Mouse (Mus musculus) cerebellum, postnatal 10 days (tissue): Measurements from ENCODE around the gene Rela.
"Not testable (repeated sequence)": the region's sequence is repeated elsewhere in the genome, so short reads cannot be mapped to it uniquely, and the experiment has no call there.

Source experiments
- DNase-seq, 2 experiments: peaks; one replicate each; pipeline ENCODE4 v3.0.0; 2021; ENCODE audit warnings: mixed read lengths in 2 of 2

Gene Rela

DNA sequence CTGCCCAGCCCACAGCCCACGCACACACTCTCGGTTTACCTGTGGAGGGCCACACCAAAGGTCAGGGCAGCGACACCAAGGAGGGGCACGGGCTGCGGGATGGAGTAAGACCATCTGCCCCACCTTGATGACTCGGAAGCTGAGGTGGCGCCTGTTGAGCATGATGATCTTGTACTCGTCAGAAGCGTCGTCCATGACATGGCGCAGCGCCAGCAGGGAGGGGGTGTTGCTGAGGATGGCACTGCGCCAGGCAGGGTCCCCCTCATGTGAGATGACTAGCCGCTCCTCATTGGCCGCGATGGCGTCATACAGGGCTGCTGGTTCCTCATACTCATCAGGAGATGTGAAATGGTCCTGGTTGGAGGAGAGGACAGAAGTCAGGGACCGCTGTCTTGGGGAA is 29.1 kb downstream of the Rela start:
- no peak for DNase-seq

DNA sequence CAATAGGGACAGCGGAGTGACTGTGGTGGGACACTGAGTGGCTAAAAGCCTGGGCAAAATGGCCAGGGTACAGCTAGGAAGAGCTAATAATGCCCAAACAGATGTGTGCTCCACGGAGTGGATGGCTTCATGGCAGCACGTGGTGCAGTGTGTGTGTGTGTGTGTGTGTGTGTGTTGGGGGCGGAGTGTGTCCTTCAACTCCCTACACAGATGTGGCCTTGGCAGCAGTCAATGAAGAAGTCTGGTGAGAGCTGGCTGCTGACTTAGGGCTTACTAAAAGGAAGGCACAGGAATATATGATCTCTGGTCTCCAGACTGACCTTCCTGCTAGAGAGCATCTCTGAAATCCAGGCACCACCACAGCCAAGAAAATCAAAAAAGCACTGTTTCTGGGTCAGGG is 31.1 kb downstream of the Rela start:
- no peak for DNase-seq

DNA sequence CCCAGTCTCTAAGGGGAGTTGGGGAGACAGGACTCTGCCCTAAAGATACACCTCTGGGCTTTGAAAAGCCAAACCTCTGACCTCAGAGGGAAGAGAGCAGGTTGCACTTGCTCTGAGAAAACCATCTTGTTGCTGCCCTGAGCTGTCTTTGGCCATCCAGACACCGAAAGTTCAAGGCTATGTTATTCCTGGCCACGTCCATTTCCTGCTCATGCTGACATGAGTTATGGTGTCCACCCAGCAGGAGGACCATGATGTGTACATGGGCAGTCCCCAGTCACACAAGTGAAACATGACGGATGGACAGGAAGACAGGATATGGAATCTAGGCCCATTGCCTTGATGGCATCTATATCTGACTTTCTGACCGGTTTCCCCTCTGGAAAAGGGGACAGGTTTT is 43.1 kb downstream of the Rela start:
- no peak for DNase-seq

DNA sequence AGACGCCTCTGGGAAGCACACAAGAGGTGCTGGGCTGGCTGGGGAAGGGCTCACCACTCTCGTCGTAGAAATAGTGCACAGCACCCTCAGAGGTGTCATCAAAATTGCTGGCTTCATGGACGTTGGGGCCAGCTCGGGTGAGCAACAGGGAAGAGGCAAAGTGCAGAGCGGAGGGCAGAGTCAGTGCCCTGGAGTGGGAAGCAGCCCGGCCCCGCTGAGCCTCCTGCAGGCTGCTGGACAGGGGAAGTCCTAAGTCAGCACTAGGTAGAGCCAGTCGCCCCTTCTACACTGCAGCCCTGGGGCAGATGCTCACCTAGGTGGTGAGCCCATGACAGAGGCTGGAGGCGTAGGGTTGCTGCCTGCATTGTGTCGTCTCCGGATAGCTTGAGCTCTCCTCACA is 47.0 kb downstream of the Rela start:
- DNase-seq = no peak

DNA sequence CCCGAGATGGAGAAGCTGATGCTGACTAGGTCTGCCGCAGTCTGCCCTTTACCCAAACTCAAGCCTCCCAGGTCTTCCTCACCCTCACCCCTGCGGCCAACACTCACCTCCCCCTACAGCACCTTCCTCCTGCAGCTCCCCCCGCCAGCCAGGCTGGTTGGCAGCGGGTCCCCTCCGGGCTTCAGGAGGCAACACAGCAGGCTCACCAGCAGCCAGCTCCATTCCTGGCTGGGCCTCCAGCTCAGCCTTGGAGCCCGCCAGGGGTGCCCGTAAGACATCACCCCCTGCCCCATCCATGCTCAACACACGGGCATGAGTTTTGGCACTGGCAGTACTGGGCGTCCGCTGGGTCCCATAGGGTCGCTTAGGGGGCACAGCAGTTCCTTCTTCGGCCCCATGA is 47.7 kb downstream of the Rela start:
- DNase-seq = no peak

DNA sequence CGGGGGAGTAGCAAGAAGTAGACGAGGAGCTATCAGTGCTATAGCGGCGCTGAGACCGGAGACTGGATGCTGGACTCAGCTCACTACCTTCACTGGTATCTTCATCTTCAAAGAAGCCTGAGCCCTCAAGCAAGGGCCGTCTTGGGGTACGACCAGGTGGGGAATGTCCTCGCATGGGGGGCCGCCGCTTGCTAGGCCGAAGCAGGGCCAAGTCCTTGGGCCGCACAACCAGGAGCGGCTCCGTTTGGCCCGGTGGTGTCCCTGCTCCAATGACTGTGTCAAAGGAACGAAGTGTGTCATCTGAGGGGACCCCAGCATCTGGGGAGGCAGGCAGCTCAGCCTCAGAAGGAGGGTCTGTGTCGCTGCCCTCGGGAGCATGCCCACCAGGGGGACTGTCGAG is 48.1 kb downstream of the Rela start:
- no peak for DNase-seq

DNA sequence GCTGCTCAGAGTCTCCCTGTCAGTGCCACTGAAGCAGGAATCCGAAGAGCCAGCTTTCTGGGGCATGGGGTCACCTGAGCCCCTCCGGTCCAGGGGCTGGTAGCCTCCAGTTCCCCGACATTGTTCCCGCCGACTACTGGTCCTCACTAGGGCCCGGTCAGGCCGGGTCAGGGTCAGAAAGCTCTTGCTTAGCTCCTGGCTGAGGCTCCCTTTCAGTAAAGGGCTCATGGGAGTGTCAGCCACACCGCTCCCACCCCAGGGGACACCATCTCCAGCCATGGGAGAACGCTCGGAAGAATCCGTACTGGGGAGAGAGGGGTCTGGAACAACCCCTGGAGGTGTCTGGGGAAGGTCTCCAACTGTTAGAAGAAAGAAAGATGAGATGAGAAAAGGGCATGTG is 48.6 kb downstream of the Rela start:
- DNase-seq = no peak

DNA sequence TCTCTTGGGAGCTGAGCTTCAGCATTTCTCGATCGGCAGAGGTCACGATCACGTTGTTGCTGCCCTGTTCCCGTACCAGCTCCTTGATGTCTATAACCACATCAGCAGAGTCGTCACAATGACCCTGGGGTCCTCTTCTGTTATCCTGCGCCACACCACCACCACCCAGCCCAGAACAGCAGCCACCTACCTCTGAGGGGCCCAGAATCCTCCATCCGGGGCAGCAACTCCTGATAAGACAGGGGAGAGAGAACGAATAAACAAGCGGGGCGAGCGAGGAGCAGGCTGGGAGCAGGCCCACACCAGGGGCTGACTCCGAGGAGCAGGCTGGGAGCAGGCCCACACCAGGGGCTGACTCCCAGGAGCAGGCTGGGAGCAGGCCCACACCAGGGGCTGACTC is 49.2 kb downstream of the Rela start:
- no peak for DNase-seq

DNA sequence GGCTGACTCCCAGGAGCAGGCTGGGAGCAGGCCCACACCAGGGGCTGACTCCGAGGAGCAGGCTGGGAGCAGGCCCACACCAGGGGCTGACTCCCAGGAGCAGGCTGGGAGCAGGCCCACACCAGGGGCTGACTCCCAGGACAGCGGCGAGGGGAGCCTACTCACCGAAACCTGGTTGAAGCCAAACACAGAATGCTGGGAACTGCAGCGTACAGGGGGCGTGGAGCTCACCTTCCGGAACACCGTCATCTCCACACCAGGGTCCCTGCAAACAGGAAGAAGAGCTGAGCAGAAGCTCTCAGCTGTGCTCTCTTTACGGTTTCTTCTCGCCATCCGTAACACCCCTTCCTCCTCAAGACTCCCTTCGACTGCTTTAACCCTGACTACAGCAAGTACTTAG is 49.7 kb downstream of the Rela start:
- not testable (repeated sequence) for DNase-seq

DNA sequence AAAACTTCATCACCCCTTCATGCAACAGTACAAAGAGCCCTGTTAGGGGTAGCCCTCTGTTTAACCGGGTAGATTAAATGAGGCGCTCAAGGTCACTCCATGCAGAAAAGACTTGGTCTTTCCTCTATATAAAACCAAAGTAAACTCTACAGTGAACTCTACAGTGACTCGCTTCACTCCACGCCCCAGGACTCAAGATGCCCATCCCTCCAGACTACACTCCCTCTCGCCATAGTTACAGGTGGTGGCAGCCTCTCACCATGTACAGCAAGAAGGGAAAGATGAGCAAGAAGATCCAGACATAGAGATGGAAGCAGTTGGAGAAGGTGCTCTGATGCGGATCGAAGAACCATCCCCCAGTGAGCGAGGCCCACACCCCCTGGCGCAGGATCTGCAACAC is 50.5 kb downstream of the Rela start:
- DNase-seq = no peak

DNA sequence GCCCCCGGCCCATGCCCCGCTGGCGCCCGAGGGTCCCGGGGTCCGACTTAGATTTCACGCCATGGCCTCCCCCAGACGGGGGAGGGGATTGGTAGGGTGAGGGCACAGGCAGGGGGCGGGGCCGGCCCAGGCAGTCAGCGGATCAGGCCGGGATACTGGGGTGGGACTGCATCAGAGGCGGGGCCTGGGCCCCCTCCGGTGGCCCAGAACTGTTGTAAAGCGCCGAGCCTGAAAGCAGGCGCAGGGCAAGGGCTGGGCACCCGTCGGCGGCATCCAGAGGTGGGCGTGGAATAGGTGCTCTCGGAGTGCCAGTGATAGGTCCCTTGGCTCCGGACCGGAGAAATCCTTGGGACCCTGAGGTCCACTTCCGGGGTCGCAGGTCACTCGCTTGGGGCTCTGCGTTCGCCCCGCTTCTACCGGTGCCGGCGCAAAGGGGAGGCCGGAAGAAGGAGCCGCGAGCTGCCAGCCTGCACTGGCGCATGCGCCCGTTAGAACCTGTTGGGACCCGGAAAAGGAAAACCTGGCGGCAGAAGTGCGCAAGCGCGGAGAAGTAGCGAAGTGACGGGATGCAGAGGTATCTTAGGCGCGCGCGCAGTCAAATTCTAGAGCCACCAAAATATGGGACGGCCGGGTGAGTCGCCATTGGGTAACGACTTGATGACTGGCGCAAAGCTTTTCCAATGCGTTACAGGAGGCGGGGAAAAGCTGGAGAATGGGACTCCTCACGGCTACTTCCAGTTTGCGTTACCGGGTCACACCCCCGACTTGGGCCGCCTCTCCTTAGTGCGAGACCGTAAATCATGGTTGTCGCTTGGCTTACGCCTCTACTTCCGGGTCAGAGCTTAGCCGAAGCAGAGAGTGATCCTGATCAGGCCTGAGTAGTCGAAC is 51.2 kb downstream of the Rela start, which contains the start of the genes Map3k11 and Pcnx3:
Gene Map3k11 (plus strand): TSS at position 543 of the 888 bp plus-strand sequence.
Gene Pcnx3 (minus strand): TSS at position 709 of the 888 bp plus-strand sequence.
- DNase-seq = peak; percentile 97 to 99

DNA sequence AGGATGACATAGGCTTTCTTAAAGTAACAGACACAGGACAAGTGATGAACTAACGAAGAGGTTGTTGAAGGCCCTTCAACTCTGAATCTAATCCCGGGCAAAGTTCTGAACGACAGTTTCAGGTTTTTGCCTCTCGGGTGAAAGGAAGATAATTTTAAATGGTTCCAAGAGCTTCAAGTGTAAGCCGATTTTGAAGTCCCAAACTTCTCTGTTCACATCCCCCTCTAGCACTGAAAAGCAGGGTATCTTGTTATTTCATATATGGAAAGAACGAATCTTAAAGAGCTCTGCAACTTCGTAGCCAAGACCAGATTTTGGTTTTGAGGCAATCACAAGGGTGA is 51.8 kb downstream of the Rela start:
- DNase-seq = no peak

DNA sequence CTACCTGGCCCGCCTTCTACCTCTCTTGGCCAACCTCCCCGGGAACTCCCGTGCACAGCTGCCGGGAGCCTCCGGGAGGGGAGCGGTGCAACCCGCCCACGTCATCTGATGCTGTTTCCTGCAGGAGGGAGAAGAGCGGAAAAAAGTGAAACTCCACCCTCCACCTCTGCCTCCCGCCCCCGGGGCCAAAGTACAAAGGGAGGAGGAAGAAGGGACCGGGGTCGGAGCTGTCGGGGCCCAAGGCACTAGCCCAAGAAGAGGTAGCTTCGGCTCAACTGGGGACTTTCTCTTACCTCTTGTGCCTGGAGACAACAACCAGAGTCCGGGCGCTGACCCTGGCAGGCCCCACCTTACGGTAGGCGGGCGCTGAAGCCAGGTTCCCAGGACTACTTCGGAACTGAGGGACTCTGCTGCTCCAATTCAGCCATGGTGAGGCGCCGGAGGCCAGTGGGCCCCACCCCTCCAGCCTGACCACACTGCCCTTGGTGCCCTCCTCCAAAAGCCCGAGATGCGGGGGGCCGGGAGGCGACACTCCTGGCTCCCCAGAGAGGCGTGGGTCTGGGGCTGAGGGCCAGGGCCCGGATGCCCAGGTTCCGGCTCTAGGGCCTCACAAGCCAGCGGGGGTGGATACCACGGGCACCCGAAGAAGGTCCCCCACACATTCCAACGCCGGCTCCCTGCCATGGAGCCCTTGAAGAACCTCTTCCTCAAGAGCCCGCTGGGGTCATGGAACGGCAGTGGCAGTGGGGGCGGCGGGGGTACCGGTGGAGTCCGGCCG is 52.5 kb downstream of the Rela start:
- DNase-seq = peak; percentile 76 to 77

DNA sequence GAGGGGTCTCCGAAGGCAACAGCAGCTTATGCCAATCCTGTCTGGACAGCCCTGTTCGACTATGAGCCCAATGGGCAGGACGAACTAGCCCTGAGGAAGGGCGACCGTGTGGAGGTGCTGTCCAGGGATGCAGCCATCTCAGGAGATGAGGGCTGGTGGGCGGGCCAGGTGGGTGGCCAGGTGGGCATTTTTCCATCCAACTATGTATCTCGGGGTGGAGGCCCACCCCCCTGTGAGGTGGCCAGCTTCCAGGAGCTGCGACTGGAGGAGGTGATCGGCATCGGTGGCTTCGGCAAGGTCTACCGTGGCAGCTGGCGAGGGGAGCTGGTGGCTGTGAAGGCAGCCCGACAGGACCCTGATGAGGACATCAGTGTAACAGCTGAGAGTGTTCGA is 53.1 kb downstream of the Rela start:
- DNase-seq = peak in 1 of 2 experiments; percentile 72

DNA sequence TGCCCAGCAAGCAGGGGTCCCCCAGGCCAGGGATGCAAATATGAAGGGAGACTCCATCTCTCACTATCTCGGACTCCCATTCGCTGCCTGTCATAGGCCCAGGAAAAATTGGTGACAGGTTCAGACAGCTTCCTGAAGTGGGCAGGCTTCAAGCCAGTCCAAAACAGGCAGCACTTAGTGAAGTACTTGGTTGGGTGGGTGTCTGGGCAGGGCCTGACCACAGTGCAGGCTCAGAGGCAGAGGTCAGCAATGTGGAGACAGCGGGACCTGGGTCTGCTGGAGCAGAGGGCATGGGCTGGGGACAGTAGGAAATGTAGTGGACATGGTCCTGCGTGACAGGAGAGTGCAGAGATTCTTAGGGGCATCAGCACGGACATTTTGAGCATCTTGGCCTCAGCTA is 54.3 kb downstream of the Rela start:
- no peak for DNase-seq

DNA sequence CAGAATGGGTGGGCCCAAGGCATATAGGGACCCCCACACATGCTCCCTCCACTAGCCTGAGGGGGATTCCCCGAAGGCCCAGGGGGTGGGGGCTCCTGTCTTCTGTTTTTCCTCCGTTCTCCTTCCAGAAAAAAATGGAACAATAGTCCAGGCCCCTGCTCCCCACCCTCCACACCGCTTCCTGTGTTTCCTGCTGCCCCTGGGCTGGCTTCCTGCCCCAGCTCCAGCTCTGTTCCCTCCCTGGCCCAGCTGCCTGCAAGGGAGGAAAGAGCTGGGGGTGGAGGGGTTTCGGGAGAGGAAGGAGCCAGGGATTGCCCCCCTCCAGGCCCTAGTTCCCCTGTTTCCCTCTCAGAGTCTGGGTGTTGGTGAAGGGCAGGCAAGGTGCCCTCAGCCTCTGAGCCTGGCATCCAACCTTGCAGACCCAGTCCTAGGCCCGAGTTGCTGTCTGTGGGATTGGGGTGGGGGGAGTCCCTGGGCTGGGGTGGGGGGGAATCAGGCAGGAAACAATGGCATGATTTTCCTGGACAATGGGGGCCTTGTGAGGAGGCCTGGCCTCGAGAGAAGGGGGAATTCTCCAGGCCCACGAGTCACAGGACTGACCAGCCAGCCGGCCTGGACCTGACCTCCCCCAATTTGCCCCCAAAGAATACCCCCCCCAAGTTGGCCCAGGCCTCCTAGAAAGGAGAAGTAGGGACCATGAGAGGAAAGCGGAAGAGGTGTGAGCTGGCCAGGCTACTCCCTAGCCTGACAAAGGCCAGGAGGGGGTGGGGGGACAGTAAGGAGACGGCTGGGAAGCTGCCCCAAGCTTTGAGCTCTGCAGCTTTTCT is 55.0 kb downstream of the Rela start:
- peak in 1 of 2 experiments; percentile 39 for DNase-seq

DNA sequence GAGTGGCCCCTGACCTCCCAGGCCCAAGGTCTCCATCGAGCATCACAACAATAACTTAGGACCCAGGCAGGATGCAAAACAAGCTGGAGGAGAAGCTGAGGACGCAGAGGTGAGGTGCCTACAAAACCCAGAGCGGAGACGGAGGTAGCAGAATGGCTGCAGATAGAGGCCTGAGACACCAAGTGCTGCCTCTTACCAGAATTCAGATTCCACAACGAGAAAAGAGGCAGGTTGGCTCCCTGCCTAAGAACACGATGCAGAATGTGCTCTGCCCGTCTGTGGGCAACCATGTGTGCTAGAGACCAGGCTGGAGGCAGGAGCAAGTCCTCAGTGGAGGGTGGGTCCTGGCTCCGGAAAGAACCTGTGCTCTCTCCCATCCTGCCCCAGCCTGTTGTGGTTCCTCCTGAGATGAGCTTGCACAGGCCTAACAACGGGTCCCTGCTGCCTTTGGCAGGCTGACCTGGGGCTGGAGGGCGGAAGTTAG is 55.7 kb downstream of the Rela start:
- DNase-seq = peak in 1 of 2 experiments; percentile 47

DNA sequence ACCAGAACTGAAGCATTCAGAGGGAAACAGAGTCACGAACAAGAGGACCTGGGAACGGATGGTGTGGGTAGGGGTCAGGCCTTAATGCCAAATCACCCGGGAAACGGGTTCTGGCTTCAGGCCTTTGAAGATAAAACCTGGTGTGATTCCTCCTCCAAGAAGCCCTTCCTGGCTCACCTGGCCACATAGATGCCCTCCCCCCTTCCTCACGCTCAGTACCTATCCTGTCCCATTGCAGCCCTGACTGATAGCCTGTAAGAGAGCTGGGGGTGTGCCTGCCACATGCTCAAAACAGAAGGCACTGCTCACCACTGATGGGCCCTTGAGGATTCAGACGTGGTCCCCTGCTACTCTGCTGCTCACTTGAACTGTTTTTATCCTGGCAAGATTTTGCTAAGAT is 56.5 kb downstream of the Rela start:
- no peak for DNase-seq

DNA sequence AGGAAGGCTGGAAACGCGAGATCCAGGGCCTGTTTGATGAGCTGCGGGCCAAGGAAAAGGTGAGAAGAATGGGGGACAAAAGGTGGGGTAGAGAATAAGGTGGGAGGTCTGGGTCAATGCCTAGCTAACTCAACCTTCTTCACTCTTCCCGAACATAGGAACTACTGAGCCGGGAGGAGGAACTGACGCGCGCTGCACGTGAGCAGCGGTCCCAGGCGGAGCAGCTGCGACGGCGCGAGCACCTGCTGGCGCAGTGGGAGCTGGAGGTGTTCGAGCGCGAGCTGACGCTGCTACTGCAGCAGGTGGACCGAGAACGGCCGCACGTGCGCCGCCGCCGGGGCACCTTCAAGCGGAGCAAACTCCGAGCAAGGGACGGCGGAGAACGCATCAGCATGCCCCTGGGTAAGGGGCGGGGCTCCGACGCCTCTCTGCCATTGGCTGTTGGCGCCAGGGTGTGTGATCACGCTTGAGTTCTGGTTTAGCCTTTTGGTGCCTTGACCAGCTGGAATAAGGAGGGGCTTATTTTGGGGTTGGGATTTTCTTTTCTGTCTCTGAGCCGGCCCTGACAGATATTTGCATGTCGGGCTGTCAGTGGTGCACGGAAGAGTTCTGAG is 58.7 kb downstream of the Rela start:
- DNase-seq = peak; percentile 59 to 63
